Mouse (Mus musculus): Measurements from ENCODE around the gene Srprb. TPM values are rescaled to one million over a fixed set of nuclear protein-coding genes. Genes with fewer than 3 reads are reported as not detected.
A peak's percentile ranks its signal among the peaks of the same experiment; 100 is the strongest.

Srprb gene
- polyA plus RNA-seq (2012; fragmentation: generic; extraction: Trizol), result 60.2 TPM

DNA sequence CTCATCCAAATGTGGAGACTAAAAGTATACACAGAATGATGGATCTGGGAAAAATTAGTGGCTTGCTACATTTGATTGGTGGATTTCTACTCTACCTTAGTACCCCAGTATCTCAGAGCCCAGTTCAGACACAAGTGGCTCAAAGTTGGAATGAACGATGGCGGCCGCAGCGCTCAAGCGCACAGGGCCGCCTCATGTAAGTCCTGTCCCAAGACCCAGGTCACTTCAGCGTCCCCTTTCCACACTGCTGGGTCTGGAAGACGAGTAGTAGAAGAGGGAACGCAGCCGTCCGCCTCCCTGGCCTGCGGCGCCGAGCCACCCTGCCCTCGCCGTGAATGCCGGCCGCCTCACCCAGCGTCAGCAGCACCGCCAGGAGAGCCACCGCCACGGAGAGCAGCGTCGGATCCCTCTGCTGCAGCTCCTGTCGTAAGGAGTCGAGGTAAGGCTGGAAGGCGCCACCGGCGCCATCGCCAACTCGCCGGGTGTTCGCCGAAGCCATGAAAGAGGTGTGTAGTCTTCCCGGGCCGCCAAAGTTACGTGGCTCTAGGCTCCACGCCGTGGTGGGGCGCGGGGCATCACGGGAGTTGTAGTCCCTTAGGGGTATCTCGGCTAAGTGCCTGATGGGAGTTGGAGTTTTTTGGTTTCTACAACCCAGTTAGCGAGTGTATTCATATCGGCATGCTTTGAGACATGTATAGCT lies at the start of gene Srprb:
Gene Srprb (minus strand): TSS at position 577 of the 700 bp plus-strand sequence.
- Histone ChIP-seq H3K4me3 (peak within 1 kb of the TSS; percentile 32), H3ac (ENCODE audit: control insufficient read depth, insufficient read length) (peak within 1 kb of the TSS; percentile 74), H3K27me3 (ENCODE audit: control insufficient read depth, insufficient read depth, insufficient read length) (no peaks in the 10 kb centered on the region), H3K79me2 (ENCODE audit: control insufficient read depth, insufficient read depth) (peaks cover 5% of the 10 kb centered on the region), H3K36me3 (ENCODE audit: control insufficient read depth, insufficient read depth) (peaks cover 16% of the 10 kb centered on the region), H3K4me2 (ENCODE audit: low read depth) (peak within 1 kb of the TSS; percentile 86)
- TF ChIP-seq E2F4 (IDR thresholded peaks at IDR 0.05; ENCODE audit: insufficient read depth) (peak; percentile 35), CEBPB (IDR thresholded peaks at IDR 0.05; ENCODE audit: insufficient read depth, poor library complexity, severe bottlenecking) (no peak), TCF12 (IDR thresholded peaks at IDR 0.05; ENCODE audit: insufficient read depth, poor library complexity, severe bottlenecking) (no peak), POLR2AphosphoS2 (IDR thresholded peaks at IDR 0.05; ENCODE audit: insufficient read length, low read depth) (peak; percentile 78), MAX (IDR thresholded peaks at IDR 0.05; ENCODE audit: low read depth) (no peak), MYOD1 (IDR thresholded peaks at IDR 0.05; ENCODE audit: control insufficient read depth in 1 of 3, insufficient read length in 2 of 3, low read depth in 2 of 3) (no peak), SRF (IDR thresholded peaks at IDR 0.05; ENCODE audit: control insufficient read depth, insufficient read length, low read depth) (no peak), REST (IDR thresholded peaks at IDR 0.05; ENCODE audit: insufficient read depth, insufficient read length) (no peak), POLR2A (IDR thresholded peaks at IDR 0.05; ENCODE audit: insufficient read length, low read depth) (peak; percentile 75), USF1 (IDR thresholded peaks at IDR 0.05; ENCODE audit: low read depth) (no peak), MYOG (IDR thresholded peaks at IDR 0.05; ENCODE audit: control insufficient read depth in 1 of 3, insufficient read depth in 1 of 3, insufficient read length in 2 of 3, low read depth in 2 of 3) (peak in 1 of 3 experiments; percentile 22), TCF3 (IDR thresholded peaks at IDR 0.05; ENCODE audit: insufficient read length, low read depth) (no peak)

DNA sequence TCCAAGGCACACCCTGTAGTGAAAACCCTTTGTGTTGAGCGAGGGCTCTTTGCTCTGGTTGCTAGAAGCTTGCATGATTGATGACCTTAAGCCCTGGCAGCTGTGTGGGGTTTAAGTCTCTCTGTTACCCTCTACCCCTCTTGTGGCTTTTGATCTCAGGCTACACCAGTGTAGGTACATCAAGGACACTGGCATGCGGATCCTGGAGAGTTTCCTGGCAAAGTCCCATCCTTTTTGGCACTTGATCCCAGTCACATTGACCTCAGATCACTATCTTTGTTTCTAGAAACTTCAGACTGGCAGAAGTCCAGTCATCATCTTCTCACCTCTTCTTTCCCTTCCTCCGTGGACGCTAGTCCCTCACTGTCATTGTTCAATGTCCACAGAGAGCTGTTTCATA lies 46.7 kb upstream of the Srprb start:
- H3K4me2 ChIP-seq (ENCODE audit: low read depth), result no peak overlapping the region
- H3K27me3 ChIP-seq (ENCODE audit: control insufficient read depth, insufficient read depth, insufficient read length), result peaks cover 5% of the 10 kb centered on the region
- no peaks in the 10 kb centered on the region for H3K36me3 ChIP-seq (ENCODE audit: control insufficient read depth, insufficient read depth)
- no peak overlapping the region for H3ac ChIP-seq (ENCODE audit: control insufficient read depth, insufficient read length)
- H3K79me2 ChIP-seq (ENCODE audit: control insufficient read depth, insufficient read depth), result no peaks in the 10 kb centered on the region
- TF ChIP-seq POLR2AphosphoS2 (IDR thresholded peaks at IDR 0.05; ENCODE audit: insufficient read length, low read depth) (no peak), E2F4 (IDR thresholded peaks at IDR 0.05; ENCODE audit: insufficient read depth) (no peak), REST (IDR thresholded peaks at IDR 0.05; ENCODE audit: insufficient read depth, insufficient read length) (no peak), SRF (IDR thresholded peaks at IDR 0.05; ENCODE audit: control insufficient read depth, insufficient read length, low read depth) (no peak), TCF3 (IDR thresholded peaks at IDR 0.05; ENCODE audit: insufficient read length, low read depth) (no peak), POLR2A (IDR thresholded peaks at IDR 0.05; ENCODE audit: insufficient read length, low read depth) (no peak), USF1 (IDR thresholded peaks at IDR 0.05; ENCODE audit: low read depth) (no peak), MYOD1 (IDR thresholded peaks at IDR 0.05; ENCODE audit: control insufficient read depth in 1 of 3, insufficient read length in 2 of 3, low read depth in 2 of 3) (no peak), CEBPB (IDR thresholded peaks at IDR 0.05; ENCODE audit: insufficient read depth, poor library complexity, severe bottlenecking) (no peak), MYOG (IDR thresholded peaks at IDR 0.05; ENCODE audit: control insufficient read depth in 1 of 3, insufficient read depth in 1 of 3, insufficient read length in 2 of 3, low read depth in 2 of 3) (no peak)
- H3K4me3 ChIP-seq, result no peak overlapping the region

DNA sequence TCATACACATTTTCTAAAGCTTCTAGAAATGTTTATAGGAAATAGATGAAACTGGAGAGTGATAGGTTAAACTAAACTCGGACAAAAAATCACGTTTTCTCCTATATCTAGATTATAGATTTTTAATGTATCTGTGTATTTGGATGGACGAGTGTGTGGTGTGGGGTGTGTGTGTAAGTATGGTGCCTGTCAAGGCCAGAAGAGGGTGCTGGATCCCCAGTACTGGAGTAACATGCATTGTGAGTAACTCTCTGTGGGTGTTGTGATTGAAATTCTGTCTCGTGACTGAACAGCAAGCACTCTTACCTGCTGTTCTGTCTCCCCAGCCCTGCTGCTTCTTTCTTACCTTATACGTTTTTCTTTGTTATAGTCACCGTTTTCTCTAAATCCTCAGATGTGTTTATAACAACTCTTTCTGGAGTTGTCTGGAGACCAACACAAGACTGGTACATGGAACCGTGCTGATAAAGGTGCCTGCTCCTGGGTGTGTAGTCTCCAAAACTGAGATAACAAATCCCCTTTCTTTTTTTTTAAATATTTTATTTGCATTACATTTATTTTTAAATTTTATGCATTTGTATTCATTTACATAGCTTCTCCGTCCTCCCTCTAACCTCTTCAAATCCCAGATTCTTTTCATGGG lies 44.7 kb upstream of the Srprb start:
- TF ChIP-seq MAX (IDR thresholded peaks at IDR 0.05; ENCODE audit: low read depth) (no peak), TCF3 (IDR thresholded peaks at IDR 0.05; ENCODE audit: insufficient read length, low read depth) (no peak), CEBPB (IDR thresholded peaks at IDR 0.05; ENCODE audit: insufficient read depth, poor library complexity, severe bottlenecking) (no peak), SRF (IDR thresholded peaks at IDR 0.05; ENCODE audit: control insufficient read depth, insufficient read length, low read depth) (no peak), POLR2AphosphoS2 (IDR thresholded peaks at IDR 0.05; ENCODE audit: insufficient read length, low read depth) (no peak), MYOD1 (IDR thresholded peaks at IDR 0.05; ENCODE audit: control insufficient read depth in 1 of 3, insufficient read length in 2 of 3, low read depth in 2 of 3) (no peak), USF1 (IDR thresholded peaks at IDR 0.05; ENCODE audit: low read depth) (no peak), POLR2A (IDR thresholded peaks at IDR 0.05; ENCODE audit: insufficient read length, low read depth) (no peak), E2F4 (IDR thresholded peaks at IDR 0.05; ENCODE audit: insufficient read depth) (no peak), MYOG (IDR thresholded peaks at IDR 0.05; ENCODE audit: control insufficient read depth in 1 of 3, insufficient read depth in 1 of 3, insufficient read length in 2 of 3, low read depth in 2 of 3) (no peak), REST (IDR thresholded peaks at IDR 0.05; ENCODE audit: insufficient read depth, insufficient read length) (no peak), TCF12 (IDR thresholded peaks at IDR 0.05; ENCODE audit: insufficient read depth, poor library complexity, severe bottlenecking) (no peak)
- H3K36me3 ChIP-seq (ENCODE audit: control insufficient read depth, insufficient read depth), result no peaks in the 10 kb centered on the region

DNA sequence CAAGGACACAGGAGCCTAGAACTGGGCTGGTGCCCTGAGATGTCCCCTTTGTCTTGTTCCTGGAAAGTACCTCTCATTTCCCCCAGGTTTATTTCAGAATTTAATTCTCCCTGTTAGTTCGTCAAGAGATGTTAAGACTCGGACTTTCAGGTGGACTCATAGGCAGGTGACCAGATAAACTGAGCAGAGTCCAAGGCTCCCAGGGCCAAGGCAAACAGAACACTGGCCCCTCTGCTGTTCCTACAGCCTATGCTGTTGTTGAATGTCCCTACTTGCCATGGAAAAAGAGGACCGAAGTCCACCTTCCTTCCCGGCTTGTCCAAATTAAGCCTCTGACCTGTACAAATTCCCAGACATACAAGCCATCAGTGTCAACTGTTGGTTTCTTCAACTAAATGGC lies 41.7 kb upstream of the Srprb start:
- H3K27me3 ChIP-seq (ENCODE audit: control insufficient read depth, insufficient read depth, insufficient read length), result peaks cover 13% of the 10 kb centered on the region
- no peaks in the 10 kb centered on the region for H3K79me2 ChIP-seq (ENCODE audit: control insufficient read depth, insufficient read depth)
- no peak overlapping the region for H3ac ChIP-seq (ENCODE audit: control insufficient read depth, insufficient read length)
- H3K4me2 ChIP-seq (ENCODE audit: low read depth), result no peak overlapping the region
- no peaks in the 10 kb centered on the region for H3K36me3 ChIP-seq (ENCODE audit: control insufficient read depth, insufficient read depth)
- H3K4me3 ChIP-seq, result no peak overlapping the region
- TF ChIP-seq REST (IDR thresholded peaks at IDR 0.05; ENCODE audit: insufficient read depth, insufficient read length) (no peak), USF1 (IDR thresholded peaks at IDR 0.05; ENCODE audit: low read depth) (no peak), TCF12 (IDR thresholded peaks at IDR 0.05; ENCODE audit: insufficient read depth, poor library complexity, severe bottlenecking) (no peak), POLR2A (IDR thresholded peaks at IDR 0.05; ENCODE audit: insufficient read length, low read depth) (no peak), MAX (IDR thresholded peaks at IDR 0.05; ENCODE audit: low read depth) (no peak), POLR2AphosphoS2 (IDR thresholded peaks at IDR 0.05; ENCODE audit: insufficient read length, low read depth) (no peak), CEBPB (IDR thresholded peaks at IDR 0.05; ENCODE audit: insufficient read depth, poor library complexity, severe bottlenecking) (no peak), MYOD1 (IDR thresholded peaks at IDR 0.05; ENCODE audit: control insufficient read depth in 1 of 3, insufficient read length in 2 of 3, low read depth in 2 of 3) (no peak), TCF3 (IDR thresholded peaks at IDR 0.05; ENCODE audit: insufficient read length, low read depth) (no peak), SRF (IDR thresholded peaks at IDR 0.05; ENCODE audit: control insufficient read depth, insufficient read length, low read depth) (no peak), MYOG (IDR thresholded peaks at IDR 0.05; ENCODE audit: control insufficient read depth in 1 of 3, insufficient read depth in 1 of 3, insufficient read length in 2 of 3, low read depth in 2 of 3) (no peak), E2F4 (IDR thresholded peaks at IDR 0.05; ENCODE audit: insufficient read depth) (no peak)

More for the DNA sequence above, 44.7 kb upstream of the Srprb start:
- H3K79me2 ChIP-seq (ENCODE audit: control insufficient read depth, insufficient read depth), result no peaks in the 10 kb centered on the region
- no peak overlapping the region for H3K4me2 ChIP-seq (ENCODE audit: low read depth)
- peaks cover 5% of the 10 kb centered on the region for H3K27me3 ChIP-seq (ENCODE audit: control insufficient read depth, insufficient read depth, insufficient read length)
- no peak overlapping the region for H3ac ChIP-seq (ENCODE audit: control insufficient read depth, insufficient read length)
- no peak overlapping the region for H3K4me3 ChIP-seq
